Mouse (Mus musculus) right cerebral cortex, postnatal 10 days (tissue): ENCODE measurements at regions not wholly inside any gene's neighbourhood (a gene's known extent, or its start where the extent isn't known, plus 50 kb on each side); places are given as distances from the start of the nearest gene placed in this dataset.
A peak's percentile ranks its signal among the peaks of the same experiment; 100 is the strongest.

Experiments used
- DNase-seq, 2 experiments: peaks; one replicate each; pipeline ENCODE4 v3.0.0; 2021; ENCODE audit warnings: low spot score in 2 of 2

- DNase-seq: no peak
Observed at GRCm38 (mm10) chr1:136717830-136718517, 93.3 kb downstream of the Zfp281 start.

GRCm38 (mm10) chr1:136723839-136724443 lies 99.2 kb downstream of the Zfp281 start:
- no peak for DNase-seq

GRCm38 (mm10) chr1:136725242-136725641 lies 100.5 kb downstream of the Zfp281 start:
- no peak for DNase-seq

GRCm38 (mm10) chr1:136726145-136726935 lies 101.6 kb downstream of the Zfp281 start:
- DNase-seq: peak in 1 of 2 experiments; percentile 50

- DNase-seq: no peak
Observed at GRCm38 (mm10) chr1:136727868-136728631, 103.3 kb downstream of the Zfp281 start.

GRCm38 (mm10) chr1:136728632-136728944 lies 103.9 kb downstream of the Zfp281 start:
- DNase-seq: no peak

DNA sequence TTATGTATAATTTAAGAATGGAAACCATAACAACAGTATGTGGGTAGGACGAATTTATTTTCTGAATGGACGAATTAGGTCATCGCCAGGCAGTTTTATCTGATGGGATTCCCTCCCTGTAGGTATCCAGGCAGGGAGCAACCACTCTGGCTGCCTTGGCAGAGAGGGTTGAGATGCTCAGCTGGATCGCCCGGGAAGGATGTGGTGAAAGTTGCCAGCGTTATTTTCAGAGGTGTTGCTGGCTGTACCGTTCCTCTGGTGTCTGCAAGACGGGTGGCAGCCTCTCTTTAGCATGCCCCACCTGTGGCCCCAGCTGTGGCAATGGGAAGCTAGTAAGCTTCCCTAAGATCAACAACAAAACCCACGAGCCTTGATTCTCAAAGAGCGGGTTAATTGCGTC lies 105.9 kb downstream of the Zfp281 start:
- DNase-seq: peak; percentile 66 to 78

DNA sequence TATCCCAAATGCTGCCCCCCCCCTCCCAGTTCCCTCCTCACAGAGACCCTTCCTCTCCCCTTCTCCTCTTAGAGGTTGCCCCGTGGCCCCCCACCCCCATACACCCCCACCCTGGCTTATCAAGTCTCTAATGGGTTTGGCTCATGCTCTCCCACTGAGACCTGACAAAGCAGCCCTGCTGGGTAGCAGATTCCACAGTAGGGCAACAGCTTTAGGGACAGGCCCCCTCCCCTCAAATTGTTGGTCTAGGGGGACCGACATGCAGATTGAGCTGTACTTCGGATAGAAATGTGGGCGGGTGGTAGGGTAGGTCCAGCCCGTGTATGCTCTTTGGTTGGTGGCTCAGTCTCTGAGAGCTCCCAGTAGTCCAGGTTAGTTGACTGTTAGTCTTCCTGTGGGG lies 113.3 kb downstream of the Zfp281 start:
- no peak for DNase-seq

- peak; percentile 91 to 92 for DNase-seq
Observed at GRCm38 (mm10) chr1:136739486-136739885, 114.8 kb downstream of the Zfp281 start.

- DNase-seq: peak; percentile 71 to 72
Observed at GRCm38 (mm10) chr1:136741061-136741460, 116.4 kb downstream of the Zfp281 start.

DNA sequence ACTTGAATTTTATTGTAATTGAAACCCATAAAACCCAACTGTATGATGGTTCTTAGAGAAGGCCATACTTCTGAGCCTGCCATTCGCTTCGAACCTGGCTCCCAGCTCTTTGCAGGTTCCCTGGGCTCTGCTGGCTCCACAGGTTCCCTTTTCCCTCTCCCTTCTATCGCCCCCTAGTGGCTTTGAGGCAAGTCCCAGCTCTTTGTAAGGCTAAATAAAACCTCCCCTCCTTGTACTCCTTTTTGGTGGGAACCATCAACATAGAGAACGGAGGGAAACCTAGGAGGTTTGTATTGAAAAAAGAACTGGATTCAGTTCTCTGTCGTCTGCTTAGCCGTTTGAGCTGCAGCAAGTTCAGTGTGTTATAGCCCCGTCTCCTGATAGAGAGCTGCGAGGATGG lies 124.5 kb downstream of the Zfp281 start:
- no peak for DNase-seq

DNA sequence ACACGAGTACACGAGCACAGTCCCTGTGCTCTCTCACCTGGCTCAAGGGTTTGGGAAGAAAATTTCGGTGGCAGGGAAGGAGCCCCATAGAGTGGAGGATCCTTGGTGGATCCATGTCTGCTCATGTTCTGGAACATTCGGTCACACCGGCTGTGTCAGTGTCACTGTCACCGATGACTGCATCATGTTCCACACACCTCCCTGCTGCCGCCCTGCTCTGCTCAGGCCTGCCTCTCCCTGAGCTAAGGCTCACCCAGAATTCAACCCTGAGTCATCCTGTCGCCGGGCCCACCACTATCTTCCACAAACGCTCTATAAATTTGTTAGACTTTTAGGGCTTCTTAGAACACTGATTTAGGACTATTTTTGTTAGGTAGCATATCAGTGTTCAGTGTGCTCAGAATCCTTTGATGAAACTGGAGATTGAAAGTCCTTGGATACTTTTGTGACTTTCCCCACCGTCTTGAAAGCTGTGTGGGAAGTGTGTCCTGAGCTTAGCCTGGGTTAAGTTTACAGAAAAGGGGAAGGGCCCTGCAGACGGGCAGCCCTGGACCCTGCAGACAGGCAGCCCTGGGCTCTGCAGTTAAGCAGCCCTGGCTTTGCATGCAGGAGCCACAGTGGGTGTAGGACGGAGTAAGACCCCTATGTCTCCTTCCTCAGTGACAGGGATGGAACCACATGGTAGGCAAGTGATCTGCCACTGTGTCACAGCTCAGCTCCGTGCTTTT lies 126.9 kb downstream of the Zfp281 start:
- DNase-seq: no peak

GRCm38 (mm10) chr1:136754286-136754685 lies 129.6 kb downstream of the Zfp281 start:
- DNase-seq: no peak

DNA sequence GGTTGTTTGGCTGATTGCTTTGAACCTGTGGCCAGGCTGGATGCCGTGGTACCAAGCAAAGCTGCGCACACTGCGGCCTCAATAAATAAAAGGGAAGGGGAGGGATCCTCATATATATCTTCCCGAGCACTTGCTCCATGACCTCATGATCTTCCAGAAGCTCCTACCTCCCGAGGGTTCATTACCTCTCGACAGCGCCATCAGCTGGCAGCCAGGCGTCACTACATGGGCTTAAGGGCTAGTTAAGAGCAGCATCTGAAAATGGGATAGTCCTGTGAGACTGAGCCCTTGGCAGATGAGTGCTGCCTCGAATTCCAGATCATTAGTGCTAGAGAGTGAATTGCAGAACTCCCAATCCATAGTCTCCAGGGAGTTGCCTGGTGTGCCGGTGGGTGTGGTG lies 134.0 kb downstream of the Zfp281 start:
- no peak for DNase-seq

DNA sequence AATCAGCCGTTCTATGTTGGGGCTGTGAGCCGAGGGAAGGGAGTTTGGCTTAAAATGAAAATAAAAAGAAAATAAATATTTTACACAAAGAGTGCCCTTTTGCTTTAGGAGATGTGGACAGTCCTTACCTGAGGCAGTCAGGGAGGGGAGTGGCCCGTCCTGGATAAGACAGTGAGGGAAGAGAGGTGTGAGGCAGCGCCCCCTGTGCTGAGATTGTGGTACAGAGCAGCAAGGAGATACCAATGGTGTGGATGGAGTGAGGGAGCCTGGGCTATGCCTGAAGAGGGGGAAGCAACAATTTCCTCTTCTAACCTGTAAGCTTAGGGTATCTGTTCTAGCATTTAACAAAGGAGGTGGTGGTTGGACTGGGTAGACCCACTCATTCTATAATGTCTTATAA lies 134.5 kb downstream of the Zfp281 start:
- no peak for DNase-seq

DNA sequence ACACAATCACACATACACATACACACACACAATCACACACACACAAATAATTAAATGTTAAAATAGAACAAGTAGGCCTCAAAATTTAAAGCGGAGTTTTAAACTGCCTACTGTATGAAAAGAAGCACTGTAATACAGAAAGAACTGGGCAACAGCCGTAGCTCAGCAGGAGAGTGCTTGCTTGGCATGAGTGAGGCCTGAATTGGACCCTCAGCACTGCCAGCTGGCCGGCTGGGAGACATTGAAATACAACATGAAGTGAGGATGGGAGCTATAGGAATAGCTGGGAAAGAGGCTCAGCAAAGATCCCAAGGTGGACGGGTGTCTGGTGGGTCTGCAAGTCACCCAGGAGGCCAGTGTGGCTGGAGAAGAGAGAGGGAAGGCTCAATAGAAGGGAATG lies 136.8 kb downstream of the Zfp281 start:
- no peak for DNase-seq

- DNase-seq: peak in 1 of 2 experiments; percentile 36
Observed at GRCm38 (mm10) chr1:136768969-136769401, 144.3 kb downstream of the Zfp281 start.

- DNase-seq: no peak
Observed at GRCm38 (mm10) chr1:136773743-136774142, 149.0 kb downstream of the Zfp281 start.

DNA sequence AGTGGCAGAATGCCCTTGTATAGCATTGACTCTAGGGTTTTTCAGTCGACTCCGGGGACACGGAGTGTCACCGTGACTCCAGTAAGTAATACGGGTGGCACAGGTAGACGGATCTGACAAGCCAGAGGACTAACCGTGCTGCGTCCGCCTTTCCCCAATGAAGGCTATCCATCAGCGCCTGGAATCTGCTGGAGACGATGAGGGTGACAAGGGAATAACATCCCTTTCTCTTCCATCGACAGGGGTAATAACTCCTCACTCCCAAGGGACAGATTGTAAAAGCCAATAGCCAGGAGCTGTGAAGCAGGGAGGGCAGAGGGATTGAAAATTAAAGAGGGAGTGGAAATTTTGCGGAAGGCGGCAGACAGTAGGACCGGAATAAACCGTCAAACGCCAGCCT lies 151.5 kb downstream of the Zfp281 start:
- DNase-seq: no peak

DNA sequence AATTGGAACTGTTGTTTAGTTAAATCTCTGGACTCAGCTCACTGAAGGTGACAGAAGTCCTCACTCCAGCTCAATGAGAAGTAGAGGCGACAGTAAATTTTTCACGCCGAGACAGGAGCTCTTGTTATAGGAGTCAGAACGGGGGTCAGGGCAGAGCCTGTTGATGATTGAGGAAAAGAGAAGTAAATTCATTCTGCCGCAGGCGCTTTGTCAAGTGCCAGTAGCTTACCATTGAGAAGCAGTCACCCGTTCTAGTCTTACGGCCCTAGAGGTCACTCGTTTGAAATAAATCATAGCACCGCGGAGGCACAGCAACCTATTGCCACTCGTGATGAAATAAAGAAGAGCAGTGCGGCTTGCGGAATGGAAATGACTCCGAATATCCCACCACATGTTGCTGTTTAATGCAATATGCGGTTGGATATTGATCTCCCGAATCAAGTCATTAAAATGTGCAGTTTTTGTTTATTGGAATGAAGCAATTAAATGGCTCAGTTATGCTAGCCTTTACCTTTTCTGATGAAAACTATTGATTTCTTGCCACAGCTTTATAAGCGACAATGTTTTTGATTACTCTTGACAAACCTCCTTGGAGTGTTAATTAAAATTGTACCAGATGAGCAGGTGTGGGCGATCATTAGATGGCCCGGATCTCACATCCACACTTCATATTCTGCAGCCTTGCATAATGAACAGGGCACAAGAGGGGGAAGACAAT lies 152.7 kb downstream of the Zfp281 start:
- DNase-seq: no peak

DNA sequence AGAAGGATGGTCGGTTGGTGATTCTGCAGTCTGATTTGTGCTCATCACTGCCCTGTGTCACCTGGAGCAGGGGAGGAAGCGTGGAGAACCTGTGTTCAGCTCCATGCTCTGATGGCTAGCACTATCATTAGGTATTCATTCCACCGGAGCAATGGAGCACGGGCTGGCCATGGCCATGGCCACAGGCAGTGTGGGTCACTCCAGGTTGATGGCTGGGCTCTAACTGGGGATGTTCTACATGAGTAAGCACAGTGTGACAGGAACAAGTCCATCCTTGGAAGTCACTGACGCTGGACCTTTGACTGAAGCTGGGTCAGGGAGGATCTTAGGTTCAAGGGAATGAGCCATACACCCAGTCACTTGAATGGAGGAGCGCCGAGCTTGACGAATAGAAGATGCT lies 154.7 kb downstream of the Zfp281 start:
- DNase-seq: no peak
